27 mouse cellular contexts compared by ENCODE assay signal in the genomic region with DNA sequence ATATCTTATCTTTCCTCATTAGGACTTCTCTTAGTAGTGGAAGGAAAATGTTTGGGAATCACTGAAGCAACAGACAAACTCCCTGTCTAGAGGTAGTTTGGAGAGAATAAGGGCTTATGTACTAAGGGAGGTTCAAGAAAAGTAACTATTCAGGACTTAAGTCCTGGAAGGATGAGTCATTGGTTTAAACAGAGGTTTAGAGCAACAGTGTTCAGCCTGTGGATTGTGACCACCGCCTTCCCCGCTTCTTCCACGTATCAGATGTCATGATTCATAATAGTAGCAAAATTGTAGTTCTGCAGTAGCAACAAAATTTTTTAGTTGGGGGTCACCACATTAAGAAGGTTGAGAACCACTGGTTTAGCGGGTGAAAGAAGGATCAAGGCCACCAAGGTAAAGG. TPM values are rescaled to one million over a fixed set of nuclear protein-coding genes. Genes with fewer than 3 reads are reported as not detected.
DNase-seq lines count a peak whose midpoint lies in the region; ATAC-seq and TF ChIP-seq lines count a peak whose summit lies in the region.
"Had no signal": no experiment of that assay in that cellular context is flagged by ENCODE, and none has a peak within 500 bp of the region (broad histone marks: within the 10 kb centered on the region; RNA-seq: fewer than 3 reads in every experiment).

No protein-coding gene starts in this region.

- no peaks in the 10 kb centered on the region for H3K9me3 ChIP-seq in stomach, embryonic 16.5 days (replicated peaks; ENCODE audit: control insufficient read depth, low read length)
- H3K9me3 ChIP-seq in embryonic facial prominence, embryonic 10.5 days = no peaks in the 10 kb centered on the region
- H3K9me3 ChIP-seq: embryonic facial prominence, embryonic 12.5 days; forebrain, embryonic 10.5 days; forebrain, embryonic 12.5 days had no signal

- H3K79me2 ChIP-seq in C2C12 (ENCODE audit: control insufficient read depth, insufficient read depth) = no peaks in the 10 kb centered on the region

- peaks cover 3% of the 10 kb centered on the region for H3K4me1 ChIP-seq in embryonic fibroblast, embryonic 13.5 days (ENCODE audit: control insufficient read depth, insufficient read depth, low read length)
- H3K4me1 ChIP-seq in stomach, embryonic 16.5 days (ENCODE audit: control insufficient read depth, insufficient read depth, low read length) = 0 out of 2 replicates have a peak, but pooled peaks cover 3% of the 10 kb centered on the region
- no peaks in the 10 kb centered on the region for H3K4me1 ChIP-seq in embryonic facial prominence, embryonic 10.5 days
- H3K4me1 ChIP-seq: embryonic facial prominence, embryonic 12.5 days; forebrain, embryonic 12.5 days had no signal

- no peak overlapping the region for H3K4me2 ChIP-seq in stomach, embryonic 16.5 days (ENCODE audit: low read depth, low read length)
- H3K4me2 ChIP-seq: embryonic facial prominence, embryonic 12.5 days; forebrain, embryonic 12.5 days had no signal

- no peak for TF ChIP-seq POLR2A in embryonic fibroblast, embryonic 13.5 days (IDR thresholded peaks at IDR 0.05; ENCODE audit: low read depth, low read length)

- H3K27me3 ChIP-seq in C2C12 (ENCODE audit: control insufficient read depth, insufficient read depth, insufficient read length) = no peaks in the 10 kb centered on the region
- no peaks in the 10 kb centered on the region for H3K27me3 ChIP-seq in stomach, embryonic 16.5 days (ENCODE audit: control insufficient read depth, insufficient read depth, low read length)
- H3K27me3 ChIP-seq in embryonic facial prominence, embryonic 10.5 days (replicated peaks; ENCODE audit: low read depth, poor library complexity, severe bottlenecking) = no peaks in the 10 kb centered on the region
- H3K27me3 ChIP-seq: embryonic facial prominence, embryonic 12.5 days; forebrain, embryonic 12.5 days; Patski had no signal

- 79% methylated on average over 4 of the region's 4 CpGs for WGBS in stomach, embryonic 16.5 days
- WGBS in embryonic facial prominence, embryonic 10.5 days = 92% methylated on average over 4 of the region's 4 CpGs

- H3K27ac ChIP-seq in embryonic fibroblast, embryonic 13.5 days (ENCODE audit: insufficient read depth, low read length) = peak overlapping the region; percentile 10; the same call in 1 of the 2 replicates
- peak overlapping the region; percentile 64 for H3K27ac ChIP-seq in stomach, embryonic 16.5 days (ENCODE audit: low read length)
- H3K27ac ChIP-seq in embryonic facial prominence, embryonic 10.5 days (replicated peaks) = no peak overlapping the region
- H3K27ac ChIP-seq: embryonic facial prominence, embryonic 12.5 days; forebrain, embryonic 10.5 days; forebrain, embryonic 12.5 days had no signal

- DNase-seq in 3T3-L1 (ENCODE audit: low read depth, low spot score) = peak; percentile 55
- DNase-seq in gastrocnemius, postnatal 4 days (ENCODE audit: low spot score in 2 of 2) = no peak
- DNase-seq in cerebellum, adult 11 months = no peak
- no peak for DNase-seq in layer of hippocampus, postnatal 14 days (ENCODE audit: low spot score in 2 of 2)
- DNase-seq in embryonic facial prominence, embryonic 10.5 days (ENCODE audit: low spot score) = no peak
- DNase-seq: adrenal gland, adult 8-10 months; adrenal gland, postnatal 14 days; adrenal gland, postnatal 36 days; B cell, adult 2 months; cerebellum, adult 18-20 months; cerebellum, adult 8-10 months; cerebellum, adult 9-11 months; cerebellum, postnatal 36 days; embryo, embryonic 11 days had no signal

- 0 out of 2 replicates have a peak, but pooled peaks have one; percentile 29 for ATAC-seq in stomach, embryonic 16.5 days (ENCODE audit: insufficient read depth, low FRiP score)
- ATAC-seq: activated CD4-positive, CD25-positive, alpha-beta regulatory T cell, adult 4 months; forebrain, embryonic 14.5 days; forebrain, embryonic 16.5 days; Patski had no signal

- H3K79me3 ChIP-seq in C2C12 (ENCODE audit: low read depth) = no peaks in the 10 kb centered on the region

- no peak overlapping the region for H3K4me3 ChIP-seq in C2C12 (ENCODE audit: insufficient read depth, poor library complexity, severe bottlenecking)
- H3K4me3 ChIP-seq in embryonic fibroblast, embryonic 13.5 days (ENCODE audit: insufficient read depth, low read length) = no peak overlapping the region
- H3K4me3 ChIP-seq in stomach, embryonic 16.5 days (replicated peaks; ENCODE audit: low read length) = no peak overlapping the region
- H3K4me3 ChIP-seq in embryonic facial prominence, embryonic 10.5 days = no peak overlapping the region
- H3K4me3 ChIP-seq: embryonic facial prominence, embryonic 12.5 days; erythroblast, embryonic 14.5 days; forebrain, embryonic 10.5 days; forebrain, embryonic 12.5 days had no signal

- peaks cover 6% of the 10 kb centered on the region for H3K36me3 ChIP-seq in C2C12 (ENCODE audit: control insufficient read depth, insufficient read depth)
- H3K36me3 ChIP-seq in stomach, embryonic 16.5 days (ENCODE audit: control insufficient read depth, insufficient read depth, low read length) = peaks cover 7% of the 10 kb centered on the region
- H3K36me3 ChIP-seq in embryonic facial prominence, embryonic 10.5 days (replicated peaks) = peaks cover 11% of the 10 kb centered on the region

- H3K9ac ChIP-seq in stomach, embryonic 16.5 days (ENCODE audit: low read length) = no peak overlapping the region
- H3K9ac ChIP-seq: embryonic facial prominence, embryonic 12.5 days; forebrain, embryonic 12.5 days had no signal

- H3ac ChIP-seq in C2C12 (ENCODE audit: control insufficient read depth, insufficient read length, low read depth) = no peak overlapping the region

- no peak for TF ChIP-seq CTCF in C2C12 (IDR thresholded peaks at IDR 0.05; ENCODE audit: control insufficient read depth, insufficient read depth, insufficient read length)
- TF ChIP-seq CTCF in embryonic fibroblast, embryonic 13.5 days (IDR thresholded peaks at IDR 0.05; ENCODE audit: borderline replicate concordance, insufficient read depth, low read length) = no peak

TF ChIP-seq in C2C12, 6 proteins besides CTCF, POLR2A, EP300 and RAD21:
- TF ChIP-seq MAX (IDR thresholded peaks at IDR 0.05) = no peak
- TF ChIP-seq MYOG (IDR thresholded peaks at IDR 0.05; ENCODE audit: control insufficient read depth, extremely low read depth, insufficient read length) = no peak
- peak; percentile 12 for TF ChIP-seq FOSL1 (IDR thresholded peaks at IDR 0.05; ENCODE audit: insufficient read depth, low read length, poor library complexity, severe bottlenecking)

RNA-seq across cellular contexts. Expression of a gene that starts 24.4 kb away (rescaled TPM):
- polyA plus RNA-seq in C2C12 (2012; fragmentation: generic; extraction: Trizol) = 242 TPM
- 232 and 288 TPM in 2 replicates for polyA plus RNA-seq in embryonic fibroblast, embryonic 13.5 days (2011; ENCODE audit: insufficient read length, low read depth, missing spikeins)
- 289 and 297 TPM in 2 replicates for polyA plus RNA-seq in stomach, embryonic 16.5 days (2015; fragmentation: Nextera tagmentation; extraction: Ambion mirVana)
- 100 to 1,000 TPM; 266 to 297 TPM for total RNA-seq in gastrocnemius, postnatal 4 days (2021)
- 100 to 1,000 TPM; 231 to 233 TPM for total RNA-seq in layer of hippocampus, postnatal 14 days (2021)
- 286 TPM in 2 replicates for polyA plus RNA-seq in embryonic facial prominence, embryonic 10.5 days (2016; fragmentation: Nextera tagmentation; extraction: Ambion mirVana)

RNA-seq across cellular contexts. Expression of a gene that starts 48.1 kb away (rescaled TPM):
- polyA plus RNA-seq in C2C12 (2012; fragmentation: generic; extraction: Trizol) = 45.5 TPM
- polyA plus RNA-seq in embryonic fibroblast, embryonic 13.5 days (2011; ENCODE audit: insufficient read length, low read depth, missing spikeins) = 7.3 and 9.8 TPM in 2 replicates
- polyA plus RNA-seq in stomach, embryonic 16.5 days (2015; fragmentation: Nextera tagmentation; extraction: Ambion mirVana) = 36.8 and 39.0 TPM in 2 replicates
- total RNA-seq in gastrocnemius, postnatal 4 days (2021) = 10 to 100 TPM; 10.3 to 13.9 TPM
- total RNA-seq in layer of hippocampus, postnatal 14 days (2021) = 10 to 100 TPM; 32.3 to 34.7 TPM
- 17.4 and 18.3 TPM in 2 replicates for polyA plus RNA-seq in embryonic facial prominence, embryonic 10.5 days (2016; fragmentation: Nextera tagmentation; extraction: Ambion mirVana)

RNA-seq across cellular contexts. Expression of a gene that starts 49.7 kb away (rescaled TPM):
- polyA plus RNA-seq in C2C12 (2012; fragmentation: generic; extraction: Trizol) = 2.7 TPM
- not detected in 2 replicates for polyA plus RNA-seq in embryonic fibroblast, embryonic 13.5 days (2011; ENCODE audit: insufficient read length, low read depth, missing spikeins)
- polyA plus RNA-seq in stomach, embryonic 16.5 days (2015; fragmentation: Nextera tagmentation; extraction: Ambion mirVana) = 0.84 TPM in 1 of 2 replicates, not detected in the other
- 10 to 100 TPM; 15.0 to 15.6 TPM for total RNA-seq in gastrocnemius, postnatal 4 days (2021)
- total RNA-seq in layer of hippocampus, postnatal 14 days (2021) = under 1 TPM in 1 of 2 experiments, not detected in 1; 0.64 TPM
- 0.55 TPM in 1 of 2 replicates, not detected in the other for polyA plus RNA-seq in embryonic facial prominence, embryonic 10.5 days (2016; fragmentation: Nextera tagmentation; extraction: Ambion mirVana)
- total RNA-seq: adrenal gland, postnatal 14 days; common myeloid progenitor, adult 5-6 weeks; MEL had no signal
- polyA plus RNA-seq: activated CD4-positive, CD25-positive, alpha-beta regulatory T cell, adult 4 months; embryonic facial prominence, embryonic 12.5 days; erythroblast, embryonic 14.5 days; forebrain, embryonic 10.5 days; forebrain, embryonic 12.5 days; forebrain, embryonic 14.5 days; forebrain, embryonic 16.5 days had no signal

RNA-seq across cellular contexts. Expression of a gene that starts 50.3 kb away (rescaled TPM):
- polyA plus RNA-seq in C2C12 (2012; fragmentation: generic; extraction: Trizol) = 7.8 TPM
- polyA plus RNA-seq in embryonic fibroblast, embryonic 13.5 days (2011; ENCODE audit: insufficient read length, low read depth, missing spikeins) = 31.5 and 32.2 TPM in 2 replicates
- 12.1 and 13.7 TPM in 2 replicates for polyA plus RNA-seq in stomach, embryonic 16.5 days (2015; fragmentation: Nextera tagmentation; extraction: Ambion mirVana)
- 10 to 100 TPM; 22.4 to 22.8 TPM for total RNA-seq in gastrocnemius, postnatal 4 days (2021)
- total RNA-seq in layer of hippocampus, postnatal 14 days (2021) = 10 to 100 TPM; 88.8 to 94.2 TPM
- 9.5 and 10.4 TPM in 2 replicates for polyA plus RNA-seq in embryonic facial prominence, embryonic 10.5 days (2016; fragmentation: Nextera tagmentation; extraction: Ambion mirVana)
